ENCODE assay signal across 13 mouse cellular contexts in the genomic region with DNA sequence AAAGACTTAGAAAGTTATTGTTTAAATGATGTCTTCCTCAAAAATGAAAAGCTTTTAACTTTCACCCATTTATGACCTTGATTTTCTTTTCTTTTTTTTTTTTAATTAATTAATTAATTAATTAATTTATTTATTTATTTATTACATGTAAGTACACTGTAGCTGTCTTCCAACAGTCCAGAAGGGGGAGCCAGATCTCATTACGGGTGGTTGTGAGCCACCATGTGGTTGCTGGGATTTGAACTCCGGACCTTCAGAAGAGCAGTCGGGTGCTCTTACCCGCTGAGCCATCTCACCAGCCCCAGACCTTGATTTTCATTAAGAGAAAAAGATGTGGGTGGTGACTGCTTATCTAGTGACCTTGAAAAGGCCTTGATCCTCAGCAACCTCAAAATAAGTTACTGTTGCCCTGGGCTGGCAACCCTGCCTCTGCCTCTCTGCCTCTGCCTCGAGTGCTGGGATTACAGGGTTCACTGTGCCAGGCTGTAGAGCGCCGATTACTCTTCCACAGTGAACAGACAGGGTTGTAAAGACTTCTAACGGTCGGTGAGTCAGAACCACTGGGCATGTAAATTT. TPM values are rescaled to one million over a fixed set of nuclear protein-coding genes. Genes with fewer than 3 reads are reported as not detected.
DNase-seq lines count a peak whose midpoint lies in the region; TF ChIP-seq lines count a peak whose summit lies in the region.
"Had no signal": no experiment of that assay in that cellular context is flagged by ENCODE, and none has a peak within 500 bp of the region (broad histone marks: within the 10 kb centered on the region; RNA-seq: fewer than 3 reads in every experiment).

No protein-coding gene starts in this region.

- intact Hi-C loops in gastrocnemius, postnatal 14 days (cut with DNase I; ENCODE audit: low total_unique reads): loop anchor here (5.0 to 10.0 kb wide), 2 partner anchors 42 to 271 kb away; a partner anchor contains a TSS

- peak; percentile 20 to 29 for DNase-seq in cerebellum, postnatal 14 days
- no peak for DNase-seq in cerebellum, adult 11 months
- DNase-seq in layer of hippocampus, adult 2 months (ENCODE audit: low spot score in 2 of 2): no peak
- no peak for DNase-seq in layer of hippocampus, postnatal 10 days (ENCODE audit: low spot score in 2 of 2)
- DNase-seq in 416B (ENCODE audit: low read depth) (peak; percentile 65), R1 (ENCODE audit: low read depth, low spot score) (peak; percentile 62)
- no peak for DNase-seq in gastrocnemius, postnatal 14 days
- no peak for DNase-seq in heart, adult 8-10 months (ENCODE audit: low spot score)
- DNase-seq: gastrocnemius, postnatal 36 days; heart, postnatal 36 days; kidney, adult 8-10 months had no signal

- peak; percentile 60 for TF ChIP-seq CTCF in layer of hippocampus, adult 2 months (conservative IDR thresholded peaks at IDR 0.05)

- no peak overlapping the region for H3K4me3 ChIP-seq in layer of hippocampus, adult 2 months
- H3K4me3 ChIP-seq: myocyte had no signal

- H3K27ac ChIP-seq in layer of hippocampus, adult 2 months: no peak overlapping the region
- H3K27ac ChIP-seq: macrophage had no signal

RNA-seq across cellular contexts. Expression of a gene that starts 33.0 kb away (rescaled TPM):
- total RNA-seq in layer of hippocampus, adult 2 months (2021): 1 to 10 TPM; 2.3 to 3.3 TPM
- 1 to 10 TPM; 2.1 to 3.0 TPM for total RNA-seq in layer of hippocampus, postnatal 10 days (2021)
- 10 to 100 TPM; 61.5 to 72.2 TPM for total RNA-seq in gastrocnemius, postnatal 14 days (2021)
- 100 to 1,000 TPM; 232 to 257 (median 245) TPM for total RNA-seq in heart, adult 8-10 months (2022)

RNA-seq across cellular contexts. Expression of a gene that starts 43.9 kb away (rescaled TPM):
- 10 to 100 TPM; 44.7 to 49.4 TPM for total RNA-seq in layer of hippocampus, adult 2 months (2021)
- 10 to 100 TPM; 41.5 to 44.4 TPM for total RNA-seq in layer of hippocampus, postnatal 10 days (2021)
- total RNA-seq in gastrocnemius, postnatal 14 days (2021): 10 to 100 TPM; 15.6 to 17.5 TPM
- 10 to 100 TPM; 16.0 to 23.4 (median 21.1) TPM for total RNA-seq in heart, adult 8-10 months (2022)

RNA-seq across cellular contexts. Expression of a gene that starts 55.2 kb away (rescaled TPM):
- 10 to 100 TPM; 23.6 to 36.0 TPM for total RNA-seq in layer of hippocampus, adult 2 months (2021)
- total RNA-seq in layer of hippocampus, postnatal 10 days (2021): 10 to 100 TPM; 53.4 to 65.1 TPM
- 10 to 100 TPM; 74.8 to 76.8 TPM for total RNA-seq in gastrocnemius, postnatal 14 days (2021)
- 100 to 1,000 TPM in 1 of 4 experiments, 10 to 100 TPM in 3; 72.8 to 105 (median 87.4) TPM for total RNA-seq in heart, adult 8-10 months (2022)

Comparison
In these comparisons a context has a peak if more than half of its experiments do, and no peak if none do; other contexts are left out.
1. DNase-seq: peak in cerebellum, postnatal 14 days (2 of 2), 416B (single experiment) and R1 (single experiment); none in cerebellum, adult 11 months (single experiment), layer of hippocampus, adult 2 months (0 of 2), layer of hippocampus, postnatal 10 days (0 of 2), gastrocnemius, postnatal 14 days (single experiment) and heart, adult 8-10 months (single experiment).
2. RNA of a gene that starts 33.0 kb away (total RNA-seq): 232 to 257 TPM in heart, adult 8-10 months and 61.5 to 72.2 TPM in gastrocnemius, postnatal 14 days; 2.3 to 3.3 TPM in layer of hippocampus, adult 2 months and 2.1 to 3.0 TPM in layer of hippocampus, postnatal 10 days; every median in the first group is over 10 times any median in the second.